Mouse (Mus musculus): ENCODE measurements around the gene Tlk1. TPM values are rescaled to one million over a fixed set of nuclear protein-coding genes. Genes with fewer than 3 reads are reported as not detected.

The Tlk1 gene
- 61.7 TPM for polyA plus RNA-seq (2017; shearing (Covaris generic))

DNA sequence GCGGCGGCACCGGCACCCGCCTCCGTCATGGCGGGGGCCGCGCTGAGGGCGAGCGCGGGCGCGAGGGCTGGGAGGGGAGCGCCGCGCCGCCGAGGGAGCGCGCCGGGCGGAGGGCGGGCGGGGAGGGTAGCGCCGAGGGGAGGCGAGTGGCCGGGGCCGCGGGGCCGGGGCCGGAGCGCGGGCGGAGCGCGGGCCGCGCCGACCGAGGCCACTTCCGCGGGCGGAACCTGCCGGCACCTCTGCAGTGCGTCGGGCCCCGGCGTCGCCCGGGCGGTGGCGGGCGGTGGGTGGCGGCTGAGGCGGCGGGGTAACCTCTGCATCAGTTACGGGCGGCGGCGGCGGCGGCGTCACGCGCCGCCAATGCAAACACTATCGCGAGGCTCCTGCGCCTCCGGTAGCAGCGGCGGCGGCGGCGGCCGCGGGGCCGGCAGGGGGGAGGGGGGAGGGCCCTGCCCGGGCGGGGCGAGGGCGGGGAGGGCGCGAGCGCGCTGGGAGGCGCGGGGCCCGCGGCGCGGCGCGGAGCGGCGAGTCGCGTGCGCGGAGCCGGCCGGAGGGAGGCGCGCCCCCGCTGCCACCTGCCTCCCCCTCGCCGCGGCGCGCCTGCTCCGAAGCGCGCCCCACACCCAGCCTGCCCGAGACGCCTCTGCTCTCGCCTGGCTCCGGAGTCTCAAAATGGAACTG lies at the start of gene Tlk1:
TSS of gene Tlk1 (minus strand) at position 358 of the 681 bp plus-strand sequence.

Other genes with a start within 250 kb of the Tlk1 start
- gene Gorasp2, start 164.2 kb downstream of the Tlk1 start, polyA plus RNA-seq (2017; shearing (Covaris generic)): 111 TPM
- gene Gm26558, start 163.6 kb downstream of the Tlk1 start, polyA plus RNA-seq (2017; shearing (Covaris generic)): 10.2 TPM
- gene Dcaf17, start 229.6 kb upstream of the Tlk1 start, polyA plus RNA-seq (2017; shearing (Covaris generic)): 20.7 TPM
- 9.4 TPM for gene Mettl8, start 229.9 kb upstream of the Tlk1 start, polyA plus RNA-seq (2017; shearing (Covaris generic))